Mouse (Mus musculus) spleen, adult 2 months (tissue): ENCODE results near the gene Lancl2. TPM values are rescaled to one million over a fixed set of nuclear protein-coding genes. Genes with fewer than 3 reads are reported as not detected.

Experiments used
- DNase-seq, 2 experiments: peaks; one replicate each; pipeline versions ENCODE4 v3.0.0 to v3.0.0-alpha.2; 2012 to 2021; ENCODE audit warnings: low spot score in 2 of 2, low read depth in 1 of 2
- H3K27ac ChIP-seq: fragments of 200-500 bp; 2 replicates; pipeline ENCODE4 v1.5.1; 2012; ENCODE audit warnings: low read length, inconsistent platforms; ENCODE audit not compliant: insufficient read depth
- H3K27me3 ChIP-seq: fragments of 200-500 bp; 2 replicates; pipeline ENCODE4 v1.6.1; 2012; ENCODE audit warnings: mild to moderate bottlenecking, moderate library complexity, low read length, inconsistent platforms; ENCODE audit not compliant: control insufficient read depth, insufficient read depth
- H3K36me3 ChIP-seq: fragments of 200-500 bp; 2 replicates; pipeline ENCODE4 v1.6.1; 2012; ENCODE audit warnings: mild to moderate bottlenecking, low read length, inconsistent platforms; ENCODE audit not compliant: control insufficient read depth, insufficient read depth
- H3K4me1 ChIP-seq: fragments of 200-500 bp; 2 replicates; pipeline ENCODE4 v1.6.1; 2011; ENCODE audit warnings: inconsistent platforms; ENCODE audit not compliant: control insufficient read depth, insufficient read depth, insufficient read length
- H3K4me3 ChIP-seq: fragments of 200-500 bp; 2 replicates; pipeline ENCODE4 v1.5.1; 2011; ENCODE audit warnings: mild to moderate bottlenecking, inconsistent platforms; ENCODE audit not compliant: insufficient read depth, insufficient read length; ENCODE audit errors: extremely low read depth
- CTCF ChIP-seq: fragments of 200-500 bp; IDR thresholded peaks from 2 replicates; pipeline ENCODE4 v1.5.1; 2011; ENCODE audit warnings: mild to moderate bottlenecking, inconsistent platforms; ENCODE audit not compliant: insufficient read depth, insufficient read length, insufficient replicate concordance; ENCODE audit errors: extremely low read depth
- POLR2A ChIP-seq: fragments of 200-500 bp; IDR thresholded peaks from 2 replicates; pipeline ENCODE4 v1.6.1; 2011; ENCODE audit warnings: low read depth, low read length, inconsistent platforms
- WGBS: fragments of 180-500 bp; shearing (Covaris S2); methylation state at CpG from one replicate; pipeline ENCODE4 v1.1.7; 2018; 5-methylcytosine and 5-hydroxymethylcytosine counted together
- polyA plus RNA-seq: library from polyadenylated mRNA; depleted of rRNA; stranded (reverse); fragments of >200 nt; gene quantifications from 2 replicates; pipeline ENCODE4 v1.2.3, GENCODE M21; 2012

Lancl2 gene
- polyA plus RNA-seq, 1 experiment = 2.1 TPM

DNA sequence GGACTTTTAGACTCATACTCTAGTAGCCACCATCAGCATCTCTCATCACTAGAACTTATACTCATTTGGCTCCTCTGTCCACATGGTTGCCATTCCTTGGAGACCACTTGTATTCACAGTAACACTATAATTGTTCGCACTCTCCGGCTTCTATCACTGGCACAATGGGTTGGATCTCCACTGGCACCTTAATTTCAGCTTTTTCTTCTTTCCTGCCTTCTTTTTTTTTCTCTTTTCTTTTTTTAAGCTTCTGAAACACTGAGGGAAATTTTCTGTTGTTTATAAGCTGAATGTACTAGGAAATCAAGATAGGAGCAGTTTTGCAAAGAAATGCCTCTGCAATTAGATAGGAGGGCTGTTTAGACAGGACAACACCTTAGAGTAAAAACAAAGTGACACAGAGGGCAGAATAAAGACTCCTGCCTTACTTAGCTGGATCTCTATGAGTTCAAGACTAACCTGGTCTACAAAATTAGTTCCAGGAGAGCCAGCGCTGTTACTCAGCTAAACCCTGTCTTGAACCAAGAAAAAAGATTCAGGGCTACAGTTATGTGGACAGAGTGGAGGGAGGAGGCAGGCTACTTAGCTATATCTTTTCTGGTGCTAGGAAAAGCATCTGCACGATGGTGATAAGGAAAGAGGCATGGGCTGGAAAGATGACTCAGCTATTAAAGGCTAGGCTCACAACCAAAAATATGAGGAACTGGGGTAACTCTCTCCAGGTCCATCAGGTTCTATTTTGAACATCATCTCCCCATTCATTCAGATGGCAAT is 42.8 kb downstream of the Lancl2 start:
- Histone ChIP-seq H3K36me3 (no peaks in the 10 kb centered on the region), H3K27ac (no peak overlapping the region), H3K4me3 (no peak overlapping the region), H3K4me1 (no peaks in the 10 kb centered on the region), H3K27me3 (no peaks in the 10 kb centered on the region)
- no peak for DNase-seq
- TF ChIP-seq CTCF (no peak), POLR2A (no peak)
- WGBS = 55% methylated on average over 4 of the region's 4 CpGs

DNA sequence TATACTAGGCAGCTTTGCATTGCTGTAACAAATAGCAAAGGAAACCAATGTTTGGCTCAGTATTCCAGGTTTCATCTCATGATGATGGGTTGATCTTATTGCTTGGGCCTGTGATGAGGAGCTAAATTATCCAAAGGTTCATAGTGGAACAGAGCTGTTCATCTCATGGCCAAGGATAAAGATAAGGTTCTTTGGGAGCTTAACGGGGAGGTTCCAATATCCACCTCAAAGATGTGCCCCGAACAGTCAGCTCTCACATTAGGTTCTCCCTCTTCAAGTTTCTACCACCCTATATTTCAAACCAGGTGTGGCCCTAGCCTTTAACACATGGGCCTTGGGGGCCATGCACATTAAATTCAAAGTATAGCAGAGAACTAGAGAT is 43.4 kb downstream of the Lancl2 start:
- no peaks in the 10 kb centered on the region for H3K27me3 ChIP-seq
- no peak for DNase-seq
- TF ChIP-seq CTCF = no peak
- no peak for TF ChIP-seq POLR2A
- no peak overlapping the region for H3K27ac ChIP-seq
- H3K4me1 ChIP-seq = no peaks in the 10 kb centered on the region
- H3K36me3 ChIP-seq = no peaks in the 10 kb centered on the region
- 75% methylated on average over 2 of the region's 2 CpGs for WGBS
- no peak overlapping the region for H3K4me3 ChIP-seq

DNA sequence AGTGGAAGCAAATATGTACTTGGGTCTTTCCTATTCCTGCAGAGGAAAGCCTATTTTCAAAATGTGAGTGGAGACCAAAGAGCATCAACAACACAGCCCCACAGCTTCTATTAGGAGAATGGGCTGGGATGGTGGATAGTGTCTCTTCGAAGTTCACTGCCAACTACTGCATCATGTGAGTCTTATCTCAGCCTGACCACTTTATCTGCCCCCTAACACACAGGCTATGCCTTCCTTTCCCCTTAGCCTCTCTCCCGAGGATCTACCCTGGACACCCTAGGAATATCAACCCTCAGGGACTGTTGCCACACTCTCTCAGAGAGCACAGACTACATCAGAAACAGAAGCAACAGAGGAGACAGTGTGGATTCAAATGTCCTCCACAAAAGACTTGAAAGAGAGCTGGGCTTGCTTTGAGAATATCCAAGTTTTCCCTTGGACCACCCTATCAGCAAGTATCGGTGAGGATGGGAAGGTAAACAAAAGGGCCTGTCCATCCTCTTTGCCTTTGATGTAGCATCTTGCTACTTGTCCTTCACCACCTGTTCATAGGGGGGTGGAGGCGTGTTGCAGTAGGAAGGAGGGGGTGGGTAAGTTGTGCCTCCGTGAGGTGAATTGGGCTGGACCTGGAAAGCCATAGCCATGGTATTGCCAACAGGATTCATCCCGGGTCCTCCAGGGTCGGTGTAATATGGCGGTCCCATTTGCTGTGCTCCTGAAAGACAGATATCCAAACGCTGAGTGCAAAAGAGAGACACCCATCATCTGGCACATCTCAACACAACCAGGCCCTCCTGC is 51.8 kb downstream of the Lancl2 start:
- H3K4me1 ChIP-seq = no peaks in the 10 kb centered on the region
- H3K27me3 ChIP-seq = no peaks in the 10 kb centered on the region
- no peak for TF ChIP-seq POLR2A
- no peak for TF ChIP-seq CTCF
- DNase-seq = no peak
- H3K36me3 ChIP-seq = no peaks in the 10 kb centered on the region
- H3K27ac ChIP-seq = no peak overlapping the region
- WGBS = 93% methylated on average over 9 of the region's 9 CpGs
- H3K4me3 ChIP-seq = no peak overlapping the region

DNA sequence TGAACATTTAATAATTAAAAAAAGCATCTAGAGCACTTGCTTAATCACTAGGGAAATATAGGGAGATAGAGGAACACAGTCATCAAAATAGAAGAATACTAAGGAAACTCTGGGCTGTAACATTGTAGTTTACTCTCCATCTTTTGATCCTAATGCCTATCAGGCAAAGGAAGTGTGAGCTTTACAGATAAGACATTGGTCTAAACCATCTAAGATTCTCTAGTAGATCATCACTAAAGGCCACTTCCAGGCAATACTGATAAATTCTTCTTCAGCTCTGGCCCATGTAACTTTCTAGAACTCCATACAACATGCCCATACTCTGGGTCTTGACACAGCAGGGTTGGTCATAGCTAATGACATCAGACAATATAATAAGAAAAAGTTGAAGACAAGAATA is 60.7 kb downstream of the Lancl2 start:
- no peak for TF ChIP-seq CTCF
- TF ChIP-seq POLR2A = no peak
- H3K36me3 ChIP-seq = no peaks in the 10 kb centered on the region; the same call in 1 of the 2 replicates
- no peak overlapping the region for H3K4me3 ChIP-seq
- DNase-seq = no peak
- H3K27ac ChIP-seq = no peak overlapping the region
- H3K27me3 ChIP-seq = no peaks in the 10 kb centered on the region
- no peaks in the 10 kb centered on the region; the same call in 1 of the 2 replicates for H3K4me1 ChIP-seq

DNA sequence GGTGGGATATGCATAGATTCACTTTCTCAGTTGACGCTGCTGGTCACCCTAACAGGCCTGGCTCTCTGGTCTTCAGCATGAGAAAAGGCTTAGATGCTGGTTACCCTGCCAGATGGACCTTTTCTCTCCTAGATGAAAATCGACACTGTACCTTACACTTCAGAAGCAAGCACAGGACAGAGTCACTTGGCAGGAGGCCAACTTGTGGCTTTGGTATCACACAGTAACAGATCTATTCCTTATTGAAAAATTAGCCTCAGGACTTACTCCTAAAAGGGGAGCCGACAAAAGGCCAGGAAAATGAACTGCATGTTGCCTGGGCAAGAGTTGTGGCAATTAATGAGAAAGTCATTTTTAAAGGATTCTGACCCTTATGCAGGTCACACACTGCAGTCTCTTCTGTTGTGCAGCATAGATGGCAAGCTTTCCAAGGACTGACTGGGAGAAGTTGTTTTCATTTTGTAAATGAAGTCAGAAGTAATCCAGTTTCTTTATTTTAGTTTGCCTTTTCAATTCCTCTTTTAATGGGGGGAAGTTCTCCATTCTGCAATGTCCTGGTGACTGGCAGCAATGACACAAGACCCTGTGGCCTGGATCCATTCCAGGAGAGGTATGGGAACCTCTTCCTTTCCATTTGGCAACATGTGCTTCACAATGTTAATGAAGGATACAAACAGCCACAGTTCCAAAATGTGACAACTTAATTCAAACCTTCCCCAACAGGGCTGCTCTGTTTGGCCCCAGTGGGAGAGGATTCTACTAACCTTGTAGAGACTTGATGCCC is 62.9 kb downstream of the Lancl2 start:
- DNase-seq = no peak
- Histone ChIP-seq H3K36me3 (no peaks in the 10 kb centered on the region; the same call in 1 of the 2 replicates), H3K4me3 (no peak overlapping the region), H3K27me3 (no peaks in the 10 kb centered on the region), H3K4me1 (no peaks in the 10 kb centered on the region; the same call in 1 of the 2 replicates), H3K27ac (peak overlapping the region; percentile 10; the same call in 1 of the 2 replicates)
- TF ChIP-seq POLR2A (no peak), CTCF (no peak)
- WGBS = 54% methylated on average over 3 of the region's 3 CpGs

DNA sequence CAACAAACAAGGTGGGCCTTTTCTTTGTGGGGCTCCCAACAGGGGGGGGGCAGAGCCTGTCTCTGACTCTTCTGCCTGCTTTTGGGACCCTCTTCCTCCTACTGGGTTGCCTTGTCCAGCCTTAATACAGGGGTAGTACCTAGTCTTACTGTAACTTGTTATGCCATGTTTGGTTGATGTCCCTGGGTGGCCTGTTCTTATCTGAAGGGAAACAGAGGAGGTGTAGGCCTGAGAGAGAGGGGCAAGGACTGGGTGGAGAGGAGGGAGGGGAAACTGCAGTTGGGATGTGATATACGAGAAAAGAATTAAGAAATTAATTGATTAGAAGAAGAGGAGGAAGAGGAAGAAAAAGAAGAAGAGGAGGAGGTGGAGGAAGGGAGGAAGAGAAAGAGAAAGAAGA is 63.9 kb downstream of the Lancl2 start:
- no peak overlapping the region for H3K27ac ChIP-seq
- TF ChIP-seq CTCF (no peak), POLR2A (no peak)
- DNase-seq = no peak
- no peaks in the 10 kb centered on the region for H3K27me3 ChIP-seq
- H3K4me1 ChIP-seq = no peaks in the 10 kb centered on the region; the same call in 1 of the 2 replicates
- H3K36me3 ChIP-seq = no peaks in the 10 kb centered on the region; the same call in 1 of the 2 replicates
- no peak overlapping the region for H3K4me3 ChIP-seq
- 50% methylated on average over 1 of the region's 1 CpGs for WGBS
